Mouse (Mus musculus) forebrain, embryonic 10.5 days (tissue): ENCODE results near the gene Borcs8. TPM values are rescaled to one million over a fixed set of nuclear protein-coding genes. Genes with fewer than 3 reads are reported as not detected.
A peak's percentile ranks its signal among the peaks of the same experiment; 100 is the strongest.

Experiments used
- DNase-seq: peaks from one replicate; pipeline ENCODE4 v3.0.0-alpha.2; 2017; ENCODE audit warnings: low spot score; ENCODE audit errors: extremely low spot score
- H3K27ac ChIP-seq: fragments of 300-500 bp; sonication (generic); 2 replicates; pipeline ENCODE4 v1.5.1; 2016; ENCODE audit warnings: mild to moderate bottlenecking
- H3K27me3 ChIP-seq: fragments of 300-500 bp; sonication (generic); 2 replicates; pipeline ENCODE4 v1.6.1; 2016; ENCODE audit warnings: mild to moderate bottlenecking; ENCODE audit not compliant: poor library complexity, severe bottlenecking
- H3K36me3 ChIP-seq: fragments of 300-500 bp; sonication (generic); replicated peaks from 2 replicates; pipeline ENCODE4 v1.6.1; 2016; ENCODE audit warnings: mild to moderate bottlenecking, moderate library complexity
- H3K4me1 ChIP-seq: fragments of 300-500 bp; sonication (generic); 2 replicates; pipeline ENCODE4 v1.6.1; 2016
- H3K4me3 ChIP-seq: fragments of 300-500 bp; sonication (generic); 2 replicates; pipeline ENCODE4 v1.5.1; 2016; ENCODE audit warnings: mild to moderate bottlenecking, moderate library complexity
- H3K9me3 ChIP-seq: fragments of 300-500 bp; sonication (generic); 2 replicates; pipeline ENCODE4 v1.6.1; 2016; ENCODE audit warnings: mild to moderate bottlenecking, moderate library complexity
- WGBS: fragments of 180-500 bp; shearing (Covaris S2); methylation state at CpG from one replicate; pipeline ENCODE4 v1.1.7; 2016; 5-methylcytosine and 5-hydroxymethylcytosine counted together
- polyA plus RNA-seq: library from polyadenylated mRNA; unstranded; fragments of >200 nt; fragmentation: Nextera tagmentation; extraction: Ambion mirVana; gene quantifications from 2 replicates; pipeline ENCODE4 v1.2.1, GENCODE M21; 2016

The Borcs8 gene
- polyA plus RNA-seq, 1 experiment from 2014 or later: 41.6 TPM

DNA sequence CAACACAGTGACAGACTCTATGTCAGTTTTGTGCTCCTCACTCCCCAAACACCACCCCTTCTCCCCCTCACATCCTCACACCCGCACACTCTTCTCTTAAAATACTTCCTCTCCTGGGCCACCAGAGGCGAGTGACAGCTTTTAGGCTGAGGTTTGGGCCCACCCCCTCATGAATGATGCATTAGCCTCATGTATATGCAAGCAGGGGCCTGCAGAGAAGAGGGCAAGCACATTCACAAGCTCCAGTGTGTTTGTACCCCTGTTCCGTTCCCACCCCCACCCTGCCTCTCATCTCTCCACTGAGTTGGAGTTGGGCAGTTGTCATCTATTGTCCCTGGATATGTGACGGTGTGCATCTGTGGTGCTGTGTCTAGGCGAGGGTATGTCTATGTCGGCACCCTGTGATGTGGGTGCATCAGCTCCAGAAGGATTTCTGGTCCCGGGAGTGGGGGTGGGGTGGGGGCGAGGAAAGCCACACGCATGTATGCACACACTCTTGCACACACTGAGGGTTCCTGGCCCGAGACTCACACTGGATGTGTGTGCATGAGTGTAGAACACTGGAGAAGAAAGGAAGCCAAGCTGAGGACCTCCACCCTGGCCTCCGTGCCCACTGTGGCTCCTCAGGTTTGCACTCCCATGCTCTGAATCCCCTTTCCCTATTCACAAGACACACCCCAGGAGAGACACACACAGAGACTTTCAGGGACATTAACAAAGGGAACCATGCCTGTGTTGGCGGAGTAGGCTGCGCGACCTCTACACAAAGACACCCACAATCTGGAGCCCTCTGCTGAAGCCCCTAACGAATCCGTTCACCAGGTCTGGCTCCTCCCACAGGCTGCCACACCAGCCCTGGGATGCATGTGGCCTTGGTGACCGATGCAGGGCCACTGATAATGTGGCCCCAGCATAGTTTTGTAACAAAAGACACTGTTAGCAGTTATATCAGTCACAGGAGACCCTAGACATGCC lies 20.3 kb upstream of the Borcs8 start:
- Histone ChIP-seq H3K4me3 (peak overlapping the region; percentile 60), H3K9me3 (no peaks in the 10 kb centered on the region), H3K27me3 (peaks cover 84% of the 10 kb centered on the region), H3K36me3 (peaks cover 4% of the 10 kb centered on the region; the same call in 1 of the 2 replicates), H3K4me1 (peaks cover 33% of the 10 kb centered on the region), H3K27ac (peak overlapping the region; percentile 87)
- WGBS: 6% methylated on average over 17 of the region's 17 CpGs
- DNase-seq: peak; percentile 41

DNA sequence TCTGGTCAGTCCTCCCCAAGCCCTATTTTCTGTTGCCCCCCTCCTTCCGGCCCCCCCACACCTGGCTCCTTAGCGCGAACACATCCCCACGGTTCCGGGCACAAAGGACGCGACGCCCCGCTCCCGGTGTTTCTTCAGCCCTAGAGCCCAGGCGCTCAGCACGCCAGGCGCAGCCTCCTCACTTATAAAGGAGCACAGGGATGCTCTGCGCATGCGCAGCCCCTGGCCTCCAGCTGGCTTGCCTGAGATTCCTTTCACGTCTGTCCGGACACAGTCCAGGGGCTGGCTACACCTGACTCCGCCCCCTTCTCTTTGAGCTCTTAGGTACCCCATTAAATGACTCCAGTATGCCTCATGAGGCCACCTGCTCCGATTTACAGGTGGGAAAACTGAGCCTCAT lies 18.6 kb upstream of the Borcs8 start, which contains the start of gene Ncan:
TSS of gene Ncan (minus strand) at position 207 of the 400 bp plus-strand sequence.
- DNase-seq: peak; percentile 87
- Histone ChIP-seq H3K9me3 (no peaks in the 10 kb centered on the region), H3K27me3 (peaks cover 68% of the 10 kb centered on the region), H3K4me3 (peak within 1 kb of the TSS; percentile 60), H3K4me1 (peaks cover 33% of the 10 kb centered on the region), H3K27ac (peak within 1 kb of the TSS; percentile 87), H3K36me3 (no peaks in the 10 kb centered on the region)
- 3% methylated on average over 19 of the region's 19 CpGs for WGBS

DNA sequence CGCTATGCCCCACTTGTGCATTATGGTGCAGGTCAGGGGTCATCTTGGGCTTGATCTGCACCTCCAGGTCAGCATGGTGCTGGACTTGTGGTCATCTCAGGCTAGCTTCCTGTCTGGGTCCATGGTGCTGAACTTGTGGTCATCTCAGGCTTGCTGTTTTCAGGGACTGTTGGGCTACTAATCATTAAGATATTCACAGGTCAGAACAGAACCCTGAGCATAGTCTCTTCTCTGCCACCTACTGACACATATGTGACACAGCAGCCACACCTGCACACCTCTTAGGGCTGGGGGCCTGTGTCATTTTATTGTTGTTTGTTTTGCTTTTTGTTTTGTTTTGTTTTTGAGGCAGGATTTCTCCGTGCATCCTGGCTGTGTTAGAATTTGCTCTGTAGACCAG lies 16.4 kb upstream of the Borcs8 start:
- DNase-seq: no peak
- H3K4me1 ChIP-seq: peaks cover 30% of the 10 kb centered on the region
- H3K9me3 ChIP-seq: no peaks in the 10 kb centered on the region
- peaks cover 46% of the 10 kb centered on the region for H3K27me3 ChIP-seq
- no peak overlapping the region for H3K27ac ChIP-seq
- 51% methylated on average over 2 of the region's 2 CpGs for WGBS
- H3K4me3 ChIP-seq: no peak overlapping the region
- H3K36me3 ChIP-seq: no peaks in the 10 kb centered on the region

DNA sequence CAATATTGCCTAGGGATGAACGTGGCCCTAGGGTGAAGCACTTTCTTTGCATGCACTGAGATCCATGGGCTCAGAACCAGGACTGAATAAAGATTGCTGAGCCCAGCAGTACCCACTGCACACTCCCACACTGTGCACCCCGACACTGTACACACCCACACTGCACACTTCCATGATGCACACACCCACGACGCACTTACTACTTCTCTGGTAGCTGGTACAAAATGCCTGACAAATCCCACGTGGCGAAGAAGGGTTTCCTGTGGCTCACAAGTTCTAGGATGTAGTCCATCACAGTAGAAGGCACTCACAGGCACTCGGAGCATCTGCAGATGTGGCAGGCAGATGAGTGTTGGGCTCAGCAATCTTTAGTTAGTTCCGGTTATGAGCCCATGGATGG lies 14.3 kb upstream of the Borcs8 start:
- H3K4me1 ChIP-seq: peaks cover 17% of the 10 kb centered on the region
- no peak for DNase-seq
- H3K9me3 ChIP-seq: no peaks in the 10 kb centered on the region
- H3K4me3 ChIP-seq: no peak overlapping the region
- peaks cover 24% of the 10 kb centered on the region for H3K27me3 ChIP-seq
- H3K27ac ChIP-seq: no peak overlapping the region
- H3K36me3 ChIP-seq: no peaks in the 10 kb centered on the region
- 70% methylated on average over 8 of the region's 8 CpGs for WGBS

DNA sequence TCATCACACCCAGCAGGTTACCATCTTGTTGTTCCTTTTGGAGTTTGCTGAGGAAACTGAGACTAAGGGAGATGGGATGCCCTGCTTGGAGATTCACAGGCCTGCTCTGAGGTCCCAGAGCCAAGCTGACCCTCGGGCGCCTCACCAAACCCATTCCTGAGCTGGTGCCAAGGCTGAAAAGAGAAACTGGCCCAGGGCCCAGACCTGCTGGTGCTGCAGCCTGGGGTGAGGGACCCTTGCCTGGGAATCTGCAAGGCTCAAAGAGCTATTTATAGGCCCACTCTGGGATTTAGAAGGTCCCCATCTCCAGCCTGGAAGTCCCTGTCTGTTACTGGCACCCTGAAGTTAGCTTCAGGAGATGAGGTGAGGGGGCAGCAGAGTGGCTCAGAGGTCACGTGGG lies 10.9 kb upstream of the Borcs8 start:
- Histone ChIP-seq H3K27ac (no peak overlapping the region), H3K4me1 (peaks cover 27% of the 10 kb centered on the region), H3K4me3 (no peak overlapping the region), H3K36me3 (peaks cover 13% of the 10 kb centered on the region), H3K27me3 (no peaks in the 10 kb centered on the region), H3K9me3 (no peaks in the 10 kb centered on the region)
- DNase-seq: no peak
- 81% methylated on average over 3 of the region's 3 CpGs for WGBS

DNA sequence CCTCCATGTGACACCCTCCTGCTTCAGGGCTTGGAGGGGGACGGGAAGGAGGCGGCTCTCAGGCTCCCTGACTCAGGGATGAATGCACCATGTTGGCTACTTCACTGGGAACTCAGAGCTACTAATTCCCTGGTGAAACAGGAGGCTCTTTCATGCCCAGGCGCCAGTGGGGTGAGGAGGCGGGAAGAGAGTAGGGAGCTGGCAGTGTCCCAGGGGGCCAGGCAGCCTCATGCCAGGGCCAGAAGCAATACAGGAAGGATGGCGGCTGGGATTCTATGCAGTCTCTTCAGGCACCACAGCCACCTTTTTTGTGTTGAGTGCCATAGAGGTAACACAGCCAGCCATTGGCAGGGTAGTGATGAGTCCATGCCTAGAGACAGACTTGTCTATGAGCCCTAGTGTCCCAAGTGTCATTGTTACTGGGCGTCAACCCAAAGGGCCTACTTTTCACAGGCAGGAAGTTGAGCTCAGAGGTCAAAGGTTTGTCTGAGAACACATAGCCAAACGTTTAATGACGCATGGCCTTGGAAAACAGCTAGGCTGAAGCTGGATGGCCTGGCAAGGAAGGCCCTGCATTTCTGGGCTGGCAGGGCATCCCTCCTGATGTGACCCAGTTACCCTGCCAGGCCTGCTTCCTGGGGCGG lies 9.9 kb upstream of the Borcs8 start:
- peaks cover 23% of the 10 kb centered on the region for H3K36me3 ChIP-seq
- H3K4me3 ChIP-seq: no peak overlapping the region
- H3K27me3 ChIP-seq: no peaks in the 10 kb centered on the region
- no peak for DNase-seq
- 73% methylated on average over 9 of the region's 9 CpGs for WGBS
- no peaks in the 10 kb centered on the region for H3K9me3 ChIP-seq
- H3K4me1 ChIP-seq: peaks cover 27% of the 10 kb centered on the region
- H3K27ac ChIP-seq: no peak overlapping the region

DNA sequence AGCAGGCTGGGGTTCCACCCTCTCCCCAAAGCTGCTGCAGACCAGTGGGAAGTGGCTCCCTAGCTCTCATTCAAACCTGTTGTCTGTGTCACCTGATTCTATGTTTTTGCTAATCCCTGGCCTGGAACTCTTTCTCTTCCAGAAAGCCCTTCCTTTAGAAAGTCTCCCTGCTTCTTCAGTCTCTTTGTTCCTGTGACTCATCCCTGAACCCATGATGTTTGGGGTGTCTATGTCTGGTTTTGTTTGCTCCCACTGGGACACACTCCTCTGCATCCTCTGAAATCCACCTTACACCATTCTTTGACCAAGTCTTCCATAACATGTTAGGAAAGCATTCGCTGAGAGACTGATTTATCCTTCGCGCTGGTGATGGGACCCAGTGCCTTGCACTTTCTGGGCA lies 9.2 kb upstream of the Borcs8 start:
- no peak overlapping the region for H3K4me3 ChIP-seq
- H3K36me3 ChIP-seq: peaks cover 29% of the 10 kb centered on the region
- H3K9me3 ChIP-seq: no peaks in the 10 kb centered on the region
- WGBS: 82% methylated on average over 3 of the region's 3 CpGs
- H3K27me3 ChIP-seq: no peaks in the 10 kb centered on the region
- no peak overlapping the region for H3K27ac ChIP-seq
- DNase-seq: no peak
- H3K4me1 ChIP-seq: peaks cover 27% of the 10 kb centered on the region

DNA sequence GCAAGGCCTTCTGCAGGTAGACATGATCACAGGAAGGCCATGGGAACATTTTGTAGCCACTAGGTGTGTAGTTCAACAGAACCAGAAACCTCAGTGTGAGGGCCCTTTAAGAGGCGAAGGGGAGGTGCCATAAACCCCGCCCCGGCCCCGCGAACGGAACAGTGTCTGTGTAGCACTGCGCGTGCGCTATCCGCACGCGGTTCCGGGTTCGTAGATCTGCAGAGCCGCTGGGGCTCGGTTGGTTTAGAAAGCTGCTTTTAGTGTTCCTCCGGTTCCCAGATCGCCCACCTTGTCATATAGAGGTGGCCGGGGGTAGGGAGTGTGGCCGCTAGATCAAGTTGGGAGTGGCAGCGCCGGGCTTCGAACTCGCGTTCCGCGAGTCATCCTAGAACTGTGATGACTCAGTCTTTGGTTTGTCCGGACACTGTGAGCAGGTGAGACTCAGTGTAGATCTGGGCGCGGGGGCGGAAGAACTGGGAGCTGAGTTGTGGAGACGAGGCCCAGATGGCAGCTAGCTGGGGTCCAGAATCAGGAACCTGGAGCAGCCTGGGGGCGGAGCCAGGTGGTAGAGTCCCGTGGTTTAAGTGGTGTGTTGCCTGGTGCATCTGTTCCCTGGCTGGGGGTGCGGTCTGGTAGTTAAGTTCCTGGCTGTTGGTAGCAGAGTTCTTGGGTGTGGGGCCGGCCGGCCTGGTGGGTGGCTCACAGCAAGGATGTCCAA lies 8.0 kb upstream of the Borcs8 start, which contains the start of gene Nr2c2ap:
TSS of gene Nr2c2ap (plus strand) at position 168 of the 718 bp plus-strand sequence.
- WGBS: under 1% methylated on average over 37 of the region's 37 CpGs
- Histone ChIP-seq H3K4me1 (peaks cover 27% of the 10 kb centered on the region), H3K4me3 (peak within 1 kb of the TSS; percentile 66), H3K27me3 (no peaks in the 10 kb centered on the region), H3K27ac (peak within 1 kb of the TSS; percentile 83), H3K36me3 (peaks cover 41% of the 10 kb centered on the region), H3K9me3 (no peaks in the 10 kb centered on the region)
- peak; percentile 83 for DNase-seq

DNA sequence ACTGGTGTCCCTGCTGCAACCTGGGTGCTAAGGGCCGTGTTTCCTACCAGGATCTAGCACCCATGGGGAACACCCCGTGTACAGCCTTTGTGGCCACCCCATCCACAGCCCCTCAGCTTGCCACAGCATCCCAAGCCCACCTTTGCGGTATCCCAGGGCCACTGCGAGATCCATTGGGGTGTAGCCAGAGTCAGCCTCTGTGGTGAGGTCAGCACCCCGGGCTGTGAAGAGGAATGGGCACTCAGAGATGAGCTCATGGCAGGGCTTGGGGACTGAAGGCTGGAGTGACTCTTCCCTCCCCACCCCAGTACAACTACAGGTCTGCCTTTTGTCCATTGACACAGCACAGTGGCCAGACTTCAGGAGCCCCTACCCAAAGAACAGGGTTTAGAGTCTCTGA lies 5.2 kb upstream of the Borcs8 start:
- DNase-seq: no peak
- 93% methylated on average over 5 of the region's 5 CpGs for WGBS
- Histone ChIP-seq H3K27me3 (no peaks in the 10 kb centered on the region), H3K9me3 (no peaks in the 10 kb centered on the region), H3K4me1 (peaks cover 37% of the 10 kb centered on the region), H3K27ac (no peak overlapping the region), H3K4me3 (no peak overlapping the region), H3K36me3 (peaks cover 52% of the 10 kb centered on the region)

DNA sequence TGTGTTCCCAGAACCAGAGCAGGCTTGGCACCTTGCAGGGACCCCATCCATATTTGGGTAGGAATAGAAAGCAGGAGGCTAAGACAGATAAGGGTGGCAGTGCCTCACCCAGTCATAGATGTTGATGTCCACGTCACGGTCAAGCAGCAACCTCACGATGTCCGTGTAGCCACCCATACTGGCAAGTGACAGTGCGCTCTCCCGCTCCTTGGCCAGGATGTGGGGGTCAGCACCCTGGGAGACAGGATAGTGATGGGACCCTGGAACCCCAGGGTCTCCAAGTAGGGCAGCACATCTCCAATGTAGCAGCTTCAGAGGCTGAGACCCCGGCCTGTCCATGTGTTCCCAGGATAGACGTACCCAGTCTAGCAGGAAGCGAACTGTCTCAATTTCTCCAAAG lies 4.4 kb upstream of the Borcs8 start:
- DNase-seq: no peak
- WGBS: 95% methylated on average over 9 of the region's 9 CpGs
- H3K36me3 ChIP-seq: peaks cover 52% of the 10 kb centered on the region

DNA sequence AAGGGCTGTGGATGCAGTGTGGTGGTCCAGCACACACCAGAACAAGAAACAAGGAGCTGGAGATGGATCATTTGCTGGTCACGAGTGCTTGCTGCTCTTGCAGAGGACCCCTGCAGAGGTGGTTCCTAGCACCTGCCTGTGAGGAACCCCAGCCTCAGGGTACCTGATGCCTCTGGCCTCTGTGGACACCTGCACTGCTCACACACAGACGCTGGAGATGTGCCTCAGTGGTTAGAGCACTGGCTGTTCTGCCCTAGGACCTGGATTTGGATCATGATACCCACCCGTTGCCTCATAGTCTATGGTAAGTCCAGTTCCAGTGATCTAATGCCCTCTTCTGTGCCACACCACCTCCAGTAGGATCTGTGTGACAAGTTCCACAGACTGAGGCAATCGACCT lies 2.7 kb upstream of the Borcs8 start:
- H3K27ac ChIP-seq: no peak overlapping the region
- no peak for DNase-seq
- H3K36me3 ChIP-seq: peaks cover 52% of the 10 kb centered on the region
- no peaks in the 10 kb centered on the region for H3K9me3 ChIP-seq
- peaks cover 34% of the 10 kb centered on the region for H3K4me1 ChIP-seq
- 78% methylated on average over 4 of the region's 4 CpGs for WGBS
- no peak overlapping the region for H3K4me3 ChIP-seq
- H3K27me3 ChIP-seq: no peaks in the 10 kb centered on the region

More for the DNA sequence above, 4.4 kb upstream of the Borcs8 start:
- no peaks in the 10 kb centered on the region for H3K9me3 ChIP-seq
- H3K4me3 ChIP-seq: no peak overlapping the region
- H3K4me1 ChIP-seq: peaks cover 31% of the 10 kb centered on the region
- H3K27me3 ChIP-seq: no peaks in the 10 kb centered on the region
- H3K27ac ChIP-seq: no peak overlapping the region

DNA sequence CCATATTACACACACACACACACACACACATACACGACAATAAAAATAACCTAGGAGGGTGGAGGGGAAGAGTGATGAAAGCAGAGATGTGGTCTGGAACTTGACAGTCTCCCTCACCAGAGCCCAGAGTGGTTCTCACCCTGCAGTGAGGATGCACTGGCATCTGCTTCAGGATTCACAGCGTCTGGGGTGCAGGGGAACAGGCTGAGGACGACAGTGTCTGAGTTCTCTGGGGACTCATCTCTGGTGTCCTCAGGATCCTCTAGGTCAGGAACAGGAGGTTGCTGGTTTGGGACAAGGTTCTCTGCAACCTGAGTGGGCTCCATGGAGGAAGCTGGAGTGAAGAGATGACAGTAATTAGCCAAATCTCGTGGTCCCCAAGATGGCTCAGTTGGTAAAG lies 1.4 kb upstream of the Borcs8 start:
- peak overlapping the region; percentile 77 for H3K4me3 ChIP-seq
- peaks cover 57% of the 10 kb centered on the region for H3K36me3 ChIP-seq

More for the DNA sequence above, 1.4 kb upstream of the Borcs8 start:
- DNase-seq: no peak
- no peaks in the 10 kb centered on the region for H3K9me3 ChIP-seq
- H3K4me1 ChIP-seq: peaks cover 23% of the 10 kb centered on the region
- no peaks in the 10 kb centered on the region for H3K27me3 ChIP-seq
- WGBS: 81% methylated on average over 4 of the region's 4 CpGs
- H3K27ac ChIP-seq: no peak overlapping the region
